In the genomic region with DNA sequence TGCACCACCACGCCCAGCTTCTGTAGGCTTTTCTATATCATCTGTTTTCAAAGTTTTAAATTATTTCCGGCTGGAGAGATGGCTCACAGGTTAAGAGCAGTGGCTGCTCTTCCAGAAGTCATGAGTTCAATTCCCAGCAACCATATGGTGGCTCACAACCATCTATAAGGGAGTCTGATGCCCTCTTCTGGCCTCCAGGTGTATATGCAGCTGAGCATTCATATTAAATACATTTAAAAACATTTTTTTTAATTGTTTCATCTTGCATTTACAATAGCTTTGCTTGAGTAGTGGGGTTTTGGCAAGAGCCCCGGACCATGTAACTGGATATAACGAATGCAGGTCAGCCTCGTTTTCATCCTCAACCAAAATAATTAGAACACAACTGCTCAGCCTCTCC, we compare ENCODE assay signal across 18 mouse cellular contexts. TPM values are rescaled to one million over a fixed set of nuclear protein-coding genes. Genes with fewer than 3 reads are reported as not detected.
DNase-seq lines count a peak whose midpoint lies in the region; ATAC-seq and TF ChIP-seq lines count a peak whose summit lies in the region.
"Had no signal": no experiment of that assay in that cellular context is flagged by ENCODE, and none has a peak within 500 bp of the region (broad histone marks: within the 10 kb centered on the region; RNA-seq: fewer than 3 reads in every experiment).

No protein-coding gene starts in this region.

- H3K9me3 ChIP-seq in heart, postnatal 0 days (replicated peaks; ENCODE audit: control insufficient read depth, low read length), result no peaks in the 10 kb centered on the region
- no peaks in the 10 kb centered on the region for H3K9me3 ChIP-seq in liver, postnatal 0 days (ENCODE audit: low read length)
- H3K9me3 ChIP-seq: embryonic facial prominence, embryonic 15.5 days; forebrain, embryonic 12.5 days; liver, embryonic 13.5 days; neural tube, embryonic 12.5 days had no signal

- no peak for ATAC-seq in heart, postnatal 0 days (ENCODE audit: insufficient read depth, low read depth)
- ATAC-seq in liver, postnatal 0 days, result no peak

- H3K36me3 ChIP-seq in heart, postnatal 0 days (replicated peaks; ENCODE audit: control insufficient read depth, insufficient read depth, low read length), result peaks cover 41% of the 10 kb centered on the region
- peaks cover 14% of the 10 kb centered on the region; the same call in 1 of the 2 replicates for H3K36me3 ChIP-seq in liver, postnatal 0 days (replicated peaks; ENCODE audit: insufficient read depth, low read length)

- peak; percentile 26; the same call in 1 of the 2 replicates for TF ChIP-seq CTCF in heart, postnatal 0 days (IDR thresholded peaks at IDR 0.05; ENCODE audit: low read depth)
- peak; percentile 52 for TF ChIP-seq CTCF in liver, postnatal 0 days (IDR thresholded peaks at IDR 0.05; ENCODE audit: low read depth)

- no peak overlapping the region for H3K4me3 ChIP-seq in heart, postnatal 0 days (ENCODE audit: low read depth, low read length)
- no peak overlapping the region for H3K4me3 ChIP-seq in liver, postnatal 0 days (ENCODE audit: low read depth, low read length)
- H3K4me3 ChIP-seq: embryonic facial prominence, embryonic 15.5 days; forebrain, embryonic 12.5 days; liver, embryonic 13.5 days; neural tube, embryonic 12.5 days had no signal

- DNase-seq in heart, postnatal 0 days (ENCODE audit: low spot score), result no peak
- no peak for DNase-seq in heart, adult 9 months (ENCODE audit: low spot score in 2 of 2)
- DNase-seq in liver, postnatal 0 days, result no peak
- DNase-seq in liver, result no peak
- DNase-seq in ES-CJ7 (ENCODE audit: low read depth, low spot score), result peak; percentile 33
- peak; percentile 29 for DNase-seq in induced T-regulatory cell, adult 2 months (ENCODE audit: low read depth)
- no peak for DNase-seq in thymus, adult 18-20 months
- DNase-seq in adrenal gland, adult 2 months, result no peak
- DNase-seq: adrenal gland, postnatal 14 days; cerebellum, adult 8-10 months; liver, embryonic 13.5 days; lung, postnatal 4 days; midbrain, embryonic 14.5 days; right cerebral cortex, postnatal 14 days; thymus, adult 2 months had no signal

- no peak overlapping the region for H3K4me2 ChIP-seq in heart, postnatal 0 days (ENCODE audit: low read depth, low read length)
- no peak overlapping the region for H3K4me2 ChIP-seq in liver, postnatal 0 days (ENCODE audit: low read depth, low read length)
- H3K4me2 ChIP-seq: embryonic facial prominence, embryonic 15.5 days; forebrain, embryonic 12.5 days; liver, embryonic 13.5 days; neural tube, embryonic 12.5 days had no signal

- no peak overlapping the region for H3K27ac ChIP-seq in heart, postnatal 0 days (ENCODE audit: low read depth)
- H3K27ac ChIP-seq in liver, postnatal 0 days (ENCODE audit: low read depth), result no peak overlapping the region
- H3K27ac ChIP-seq: embryonic facial prominence, embryonic 15.5 days; forebrain, embryonic 12.5 days; liver, embryonic 13.5 days; neural tube, embryonic 12.5 days had no signal

- no peak for TF ChIP-seq EP300 in heart, postnatal 0 days (IDR thresholded peaks at IDR 0.05; ENCODE audit: low read depth)
- TF ChIP-seq EP300 in liver, postnatal 0 days (IDR thresholded peaks at IDR 0.05; ENCODE audit: low read depth), result no peak

- no peak overlapping the region for H3K9ac ChIP-seq in heart, postnatal 0 days (replicated peaks; ENCODE audit: low read depth, low read length)
- H3K9ac ChIP-seq in liver, postnatal 0 days (replicated peaks), result no peak overlapping the region
- H3K9ac ChIP-seq: embryonic facial prominence, embryonic 15.5 days; forebrain, embryonic 12.5 days; liver, embryonic 13.5 days; neural tube, embryonic 12.5 days had no signal

- no peaks in the 10 kb centered on the region for H3K27me3 ChIP-seq in heart, postnatal 0 days (ENCODE audit: control insufficient read depth, insufficient read depth, low read length)
- H3K27me3 ChIP-seq in liver, postnatal 0 days (ENCODE audit: insufficient read depth, low read length), result no peaks in the 10 kb centered on the region
- H3K27me3 ChIP-seq: embryonic facial prominence, embryonic 15.5 days; forebrain, embryonic 12.5 days; neural tube, embryonic 12.5 days had no signal

- WGBS in heart, postnatal 0 days, result 96% methylated on average over 5 of the region's 5 CpGs
- WGBS in liver, postnatal 0 days (ENCODE audit: insufficient replicate concordance), result 85% methylated on average over 5 of the region's 5 CpGs

- peaks cover 7% of the 10 kb centered on the region; the same call in 1 of the 2 replicates for H3K4me1 ChIP-seq in heart, postnatal 0 days (ENCODE audit: control insufficient read depth, insufficient read depth)
- H3K4me1 ChIP-seq in liver, postnatal 0 days (ENCODE audit: insufficient read depth), result no peaks in the 10 kb centered on the region; the same call in 1 of the 2 replicates
- H3K4me1 ChIP-seq: forebrain, embryonic 12.5 days; liver, embryonic 13.5 days; neural tube, embryonic 12.5 days had no signal

RNA-seq across cellular contexts. Expression of gene Cfdp1, which starts 29.8 kb away (rescaled TPM):
- total RNA-seq in heart, postnatal 0 days (2014; rRNA removed; ENCODE audit: low replicate concordance), result 16.1 and 20.4 TPM in 2 replicates
- 85.4 and 86.2 TPM in 2 replicates for polyA plus RNA-seq in heart, postnatal 0 days (2015; fragmentation: Nextera tagmentation; extraction: Ambion mirVana)
- polyA plus RNA-seq in liver, postnatal 0 days (2015; fragmentation: Nextera tagmentation; extraction: Ambion mirVana), result 48.9 and 51.3 TPM in 2 replicates
- 10 to 100 TPM; 71.7 to 78.9 TPM for total RNA-seq in adrenal gland, adult 2 months (2021)
- 0.90 and 0.94 TPM in 2 replicates for polyA plus RNA-seq in adrenal gland, adult 2 months (2012; rRNA removed)

RNA-seq across cellular contexts. Expression of gene Tmem170, which starts 52.2 kb away (rescaled TPM):
- total RNA-seq in heart, postnatal 0 days (2014; rRNA removed; ENCODE audit: low replicate concordance), result 3.3 and 3.9 TPM in 2 replicates
- 2.5 and 3.5 TPM in 2 replicates for polyA plus RNA-seq in heart, postnatal 0 days (2015; fragmentation: Nextera tagmentation; extraction: Ambion mirVana)
- polyA plus RNA-seq in liver, postnatal 0 days (2015; fragmentation: Nextera tagmentation; extraction: Ambion mirVana), result 4.9 TPM in 2 replicates
- 1 to 10 TPM; 5.0 to 6.8 TPM for total RNA-seq in adrenal gland, adult 2 months (2021)
- polyA plus RNA-seq in adrenal gland, adult 2 months (2012; rRNA removed), result 1.3 and 1.5 TPM in 2 replicates

Comparison
In these comparisons a context has a peak if more than half of its experiments do, and no peak if none do; other contexts are left out.
1. DNase-seq: peak in ES-CJ7 (single experiment) and induced T-regulatory cell, adult 2 months (single experiment); none in heart, postnatal 0 days (single experiment), heart, adult 9 months (0 of 2), liver, postnatal 0 days (single experiment), liver (single experiment), thymus, adult 18-20 months (0 of 2) and adrenal gland, adult 2 months (single experiment).
2. RNA of gene Cfdp1, which starts 29.8 kb away (polyA plus RNA-seq): 85.4 to 86.2 TPM in heart, postnatal 0 days and 48.9 to 51.3 TPM in liver, postnatal 0 days; 0.90 to 0.94 TPM in adrenal gland, adult 2 months; every median in the first group is over 10 times any median in the second.